Mouse (Mus musculus) myocyte (in vitro differentiated cells): ENCODE data around the gene Rptor.

Experiments
- CEBPB ChIP-seq: IDR thresholded peaks from 2 replicates; pipeline ENCODE4 v1.6.1; 2011; ENCODE audit warnings: mild to moderate bottlenecking, moderate library complexity; ENCODE audit not compliant: poor library complexity, insufficient read depth, severe bottlenecking
- E2F4 ChIP-seq: IDR thresholded peaks from one replicate; pipeline ENCODE4 v1.6.1; 2011; ENCODE audit warnings: mild to moderate bottlenecking, control low read depth, moderate library complexity; ENCODE audit not compliant: insufficient read depth
- MAX ChIP-seq: IDR thresholded peaks from one replicate; pipeline ENCODE4 v1.6.1; 2011; ENCODE audit warnings: low read depth, mild to moderate bottlenecking, control low read depth
- MYOG ChIP-seq, 3 experiments: IDR thresholded peaks; one replicate each; pipeline ENCODE4 v1.6.1; 2011; ENCODE audit warnings: control low read depth in 2 of 3, low read depth in 2 of 3, mild to moderate bottlenecking in 2 of 3; ENCODE audit not compliant: insufficient read length in 2 of 3, control insufficient read depth in 1 of 3, insufficient read depth in 1 of 3
- POLR2A ChIP-seq: IDR thresholded peaks from one replicate; pipeline ENCODE4 v1.6.1; 2011; ENCODE audit warnings: low read depth, mild to moderate bottlenecking, control low read depth, moderate library complexity; ENCODE audit not compliant: insufficient read length
- POLR2AphosphoS2 ChIP-seq: IDR thresholded peaks from one replicate; pipeline ENCODE4 v1.6.1; 2011; ENCODE audit warnings: low read depth, control low read depth; ENCODE audit not compliant: insufficient read length
- REST ChIP-seq: IDR thresholded peaks from one replicate; pipeline ENCODE4 v1.6.1; 2011; ENCODE audit warnings: mild to moderate bottlenecking, control low read depth, moderate library complexity; ENCODE audit not compliant: insufficient read depth, insufficient read length
- TCF12 ChIP-seq: IDR thresholded peaks from one replicate; pipeline ENCODE4 v1.6.1; 2011; ENCODE audit warnings: mild to moderate bottlenecking, control low read depth; ENCODE audit not compliant: poor library complexity, insufficient read depth, severe bottlenecking
- TCF3 ChIP-seq: IDR thresholded peaks from one replicate; pipeline ENCODE4 v1.6.1; 2011; ENCODE audit warnings: low read depth, control low read depth; ENCODE audit not compliant: insufficient read length

- TF ChIP-seq MYOG (IDR thresholded peaks at IDR 0.05; ENCODE audit: control insufficient read depth in 1 of 3, insufficient read depth in 1 of 3, insufficient read length in 2 of 3, low read depth in 2 of 3) (no peak), TCF3 (no peak), MAX (no peak), REST (no peak), E2F4 (no peak), CEBPB (no peak), POLR2A (no peak), TCF12 (no peak), POLR2AphosphoS2 (no peak)
Observed at GRCm38 (mm10) chr11:119694146-119694860, 91.6 kb downstream of the Rptor start.
